Mouse (Mus musculus) forebrain, postnatal 0 days (tissue): ENCODE measurements at regions not wholly inside any gene's neighbourhood (a gene's known extent, or its start where the extent isn't known, plus 50 kb on each side); places are given as distances from the start of the nearest gene placed in this dataset.

Source experiments
- ATAC-seq: fragments of 200-750 bp; cut with Nextera tagmentation; 2 replicates; pipeline ENCODE4 v1.8.0; 2017; ENCODE audit warnings: mild to moderate bottlenecking, moderate library complexity
- DNase-seq: peaks from one replicate; pipeline ENCODE4 v3.0.0-alpha.2; 2015
- H3K27ac ChIP-seq: fragments of 300-500 bp; sonication (generic); 2 replicates; pipeline ENCODE4 v1.5.1; 2014; ENCODE audit warnings: low read depth, mild to moderate bottlenecking, antibody characterized with exemption, low read length, moderate library complexity, mixed read lengths
- H3K27me3 ChIP-seq: fragments of 300-500 bp; sonication (generic); 2 replicates; pipeline ENCODE4 v1.6.1; 2014; ENCODE audit warnings: mild to moderate bottlenecking, low read length, mixed read lengths; ENCODE audit not compliant: insufficient read depth
- H3K36me3 ChIP-seq: fragments of 300-500 bp; sonication (generic); 2 replicates; pipeline ENCODE4 v1.6.1; 2014; ENCODE audit warnings: mild to moderate bottlenecking, moderate library complexity; ENCODE audit not compliant: insufficient read depth
- H3K4me1 ChIP-seq: fragments of 300-500 bp; sonication (generic); 2 replicates; pipeline ENCODE4 v1.6.1; 2014; ENCODE audit warnings: antibody characterized with exemption; ENCODE audit not compliant: insufficient read depth
- H3K4me2 ChIP-seq: fragments of 300-500 bp; sonication (generic); 2 replicates; pipeline ENCODE4 v1.6.1; 2014; ENCODE audit warnings: low read depth, mild to moderate bottlenecking, moderate library complexity
- H3K4me3 ChIP-seq: fragments of 300-500 bp; sonication (generic); 2 replicates; pipeline ENCODE4 v1.5.1; 2014; ENCODE audit warnings: low read depth, low read length, mixed read lengths
- H3K9ac ChIP-seq: fragments of 300-500 bp; sonication (generic); 2 replicates; pipeline ENCODE4 v1.6.1; 2014; ENCODE audit warnings: mild to moderate bottlenecking
- H3K9me3 ChIP-seq: fragments of 300-500 bp; sonication (generic); 2 replicates; pipeline ENCODE4 v1.6.1; 2016; ENCODE audit warnings: low read length
- CTCF ChIP-seq: sonication (generic); IDR thresholded peaks from 2 replicates; pipeline ENCODE4 v1.5.1; 2016; ENCODE audit warnings: antibody characterized with exemption, control low read depth, low read depth
- WGBS: fragments of 180-500 bp; shearing (Covaris S2); extraction: QIAGEN DNeasy Blood & Tissue Kit; methylation state at CpG from one replicate; pipeline ENCODE4 v1.1.7; 2014; 5-methylcytosine and 5-hydroxymethylcytosine counted together

DNA sequence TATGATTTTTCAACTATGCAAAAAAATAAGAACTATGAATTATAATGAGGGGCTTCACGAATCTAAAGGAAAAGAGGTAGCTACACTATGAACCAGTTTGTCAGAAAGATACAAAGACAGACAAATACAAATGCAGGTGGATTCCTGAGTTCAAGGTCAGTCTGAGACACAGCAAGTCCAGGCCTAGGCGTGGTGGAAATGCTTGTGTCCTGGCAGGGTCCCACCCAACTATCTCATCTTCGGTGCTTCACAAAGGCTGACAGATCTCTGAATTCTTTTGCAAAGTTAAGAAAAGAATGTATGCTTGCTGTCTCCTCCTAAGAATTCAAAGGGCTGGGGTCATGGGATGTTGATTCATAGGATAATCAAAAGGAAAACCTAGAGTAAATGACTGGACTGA is 132.9 kb upstream of the Abca1 start:
- Histone ChIP-seq H3K9ac (no peak overlapping the region), H3K9me3 (0 out of 2 replicates have a peak, but pooled peaks cover 4% of the 10 kb centered on the region), H3K27me3 (no peaks in the 10 kb centered on the region), H3K27ac (no peak overlapping the region), H3K4me2 (no peak overlapping the region), H3K4me1 (no peaks in the 10 kb centered on the region), H3K36me3 (no peaks in the 10 kb centered on the region), H3K4me3 (no peak overlapping the region)
- TF ChIP-seq CTCF, result no peak
- DNase-seq (no peak), ATAC-seq (no peak)
- WGBS, result 93% methylated on average over 3 of the region's 3 CpGs

DNA sequence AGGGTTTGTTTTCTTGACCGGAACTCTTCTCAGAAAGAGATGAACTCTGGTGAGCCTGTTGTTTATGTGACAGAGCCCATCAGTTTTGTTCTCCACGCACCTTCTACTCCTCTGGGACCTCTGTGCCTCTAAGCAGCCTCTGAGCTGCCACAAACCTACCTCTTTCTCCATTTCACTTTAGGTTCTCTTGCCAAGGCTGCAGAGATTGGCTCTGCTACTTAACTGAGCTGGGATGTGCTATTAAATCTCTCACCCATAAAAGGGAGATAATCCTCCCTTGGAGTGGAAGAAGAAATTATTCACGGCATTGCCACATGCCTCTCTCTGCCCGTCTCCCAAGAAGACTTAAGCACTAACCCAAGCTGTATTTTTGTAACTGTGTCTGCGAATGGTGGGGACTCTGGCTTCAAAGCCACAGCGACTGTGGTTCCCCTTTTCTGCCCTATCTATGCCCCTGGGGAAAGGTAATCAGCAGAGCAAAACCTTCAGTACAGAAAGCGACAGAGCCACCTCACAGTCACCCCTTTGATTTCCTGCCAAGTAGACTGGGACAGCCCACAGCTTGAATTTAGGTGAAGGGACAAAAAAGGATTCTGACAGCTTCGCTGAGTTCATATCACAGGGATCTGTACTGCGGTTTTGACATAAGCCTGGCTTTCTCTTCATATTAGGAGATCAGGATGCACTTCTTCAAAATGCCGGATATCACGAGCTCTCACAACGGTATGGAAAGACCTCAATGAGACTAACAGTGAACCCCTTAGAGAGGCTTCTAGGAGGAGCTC is 118.2 kb upstream of the Abca1 start:
- H3K9me3 ChIP-seq, result no peaks in the 10 kb centered on the region
- no peak overlapping the region for H3K4me2 ChIP-seq
- H3K36me3 ChIP-seq, result no peaks in the 10 kb centered on the region
- TF ChIP-seq CTCF, result no peak
- H3K27ac ChIP-seq, result no peak overlapping the region
- DNase-seq (peak; percentile 30), ATAC-seq (peak; percentile 54; the same call in 1 of the 2 replicates)
- H3K4me1 ChIP-seq, result no peaks in the 10 kb centered on the region
- no peak overlapping the region for H3K9ac ChIP-seq
- no peaks in the 10 kb centered on the region for H3K27me3 ChIP-seq
- WGBS, result 38% methylated on average over 12 of the region's 12 CpGs
- H3K4me3 ChIP-seq, result no peak overlapping the region

DNA sequence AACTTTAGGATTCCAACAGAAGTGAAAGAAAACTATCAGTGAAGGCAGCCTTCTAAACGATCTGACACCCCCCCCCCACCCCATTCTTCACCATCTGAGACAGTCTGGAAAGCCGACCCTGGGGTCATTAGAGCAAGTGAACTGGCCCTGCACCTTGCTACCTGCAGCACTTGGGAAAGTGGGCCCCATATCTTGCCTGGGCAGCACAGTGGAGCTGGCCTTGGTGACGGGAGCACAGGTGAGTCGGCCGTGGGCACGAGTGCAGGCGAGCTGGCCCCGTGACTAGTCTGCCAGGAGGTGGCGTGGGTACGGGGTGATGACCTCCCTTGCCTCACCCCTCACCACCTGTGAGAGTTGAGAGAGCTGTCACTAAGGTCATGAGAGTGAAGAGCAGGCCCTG is 110.7 kb upstream of the Abca1 start:
- Histone ChIP-seq H3K36me3 (no peaks in the 10 kb centered on the region), H3K9ac (no peak overlapping the region), H3K9me3 (no peaks in the 10 kb centered on the region), H3K27ac (no peak overlapping the region), H3K4me1 (no peaks in the 10 kb centered on the region), H3K4me2 (no peak overlapping the region), H3K4me3 (no peak overlapping the region), H3K27me3 (no peaks in the 10 kb centered on the region)
- 94% methylated on average over 10 of the region's 10 CpGs for WGBS
- DNase-seq, result no peak
- TF ChIP-seq CTCF, result no peak
- no peak for ATAC-seq

DNA sequence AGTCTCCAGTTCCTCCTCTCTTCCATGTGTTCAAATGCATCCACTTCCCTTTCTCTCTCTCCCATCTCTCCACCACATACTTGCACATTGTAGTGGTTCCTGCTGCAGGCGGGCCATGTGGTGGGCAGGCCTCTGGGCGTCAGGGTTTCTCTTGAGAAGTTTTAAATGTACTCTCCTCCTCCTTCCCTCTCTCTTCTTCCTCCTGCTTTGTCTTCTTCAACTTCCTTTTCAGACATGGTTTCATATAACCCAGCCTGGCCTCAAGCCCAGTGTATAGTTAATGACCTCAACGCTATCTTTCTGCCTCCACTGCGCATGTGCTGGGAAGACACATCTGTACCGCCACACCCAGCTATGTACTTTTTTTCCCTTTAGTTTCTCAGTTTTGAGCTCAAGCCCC is 110.3 kb upstream of the Abca1 start:
- WGBS, result 87% methylated on average over 5 of the region's 5 CpGs
- no peak for ATAC-seq
- H3K9ac ChIP-seq, result no peak overlapping the region

DNA sequence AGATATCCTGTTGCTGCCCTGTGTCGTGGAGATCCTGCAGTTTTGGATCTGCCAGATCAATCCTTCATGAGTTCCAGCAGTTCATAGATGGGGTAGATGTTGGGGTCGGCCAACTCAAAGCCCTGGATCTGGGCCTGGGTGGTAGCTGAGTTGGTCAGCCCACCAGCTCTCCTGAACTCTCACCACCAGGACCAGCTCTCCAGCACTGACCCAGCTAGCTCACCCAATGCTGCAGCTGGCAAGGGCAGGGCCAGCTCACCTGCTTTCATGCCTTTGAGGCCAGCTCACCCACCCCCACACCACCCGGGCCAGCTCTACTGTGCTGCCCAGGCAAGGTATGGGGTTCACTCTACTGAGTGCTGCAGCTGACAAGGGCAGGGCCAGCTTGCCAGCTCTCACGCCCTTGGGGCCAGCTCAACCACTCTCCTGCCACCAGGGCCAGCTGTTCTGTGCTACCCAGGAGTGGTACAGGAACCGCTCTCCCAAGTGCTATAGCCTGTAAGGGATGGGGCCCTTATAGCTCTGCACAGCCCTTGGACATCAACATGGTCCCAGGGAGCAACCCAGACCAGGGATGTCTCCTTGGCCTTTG is 109.7 kb upstream of the Abca1 start:
- TF ChIP-seq CTCF, result no peak
- H3K27me3 ChIP-seq, result no peaks in the 10 kb centered on the region
- no peak overlapping the region for H3K9ac ChIP-seq
- H3K4me2 ChIP-seq, result no peak overlapping the region
- no peak for DNase-seq
- no peaks in the 10 kb centered on the region for H3K9me3 ChIP-seq
- no peaks in the 10 kb centered on the region for H3K4me1 ChIP-seq
- no peak overlapping the region for H3K27ac ChIP-seq
- H3K36me3 ChIP-seq, result no peaks in the 10 kb centered on the region
- ATAC-seq, result no peak
- H3K4me3 ChIP-seq, result no peak overlapping the region
- 97% methylated on average over 5 of the region's 5 CpGs for WGBS

More for the DNA sequence above, 110.3 kb upstream of the Abca1 start:
- Histone ChIP-seq H3K27ac (no peak overlapping the region), H3K4me3 (no peak overlapping the region), H3K4me2 (no peak overlapping the region), H3K4me1 (no peaks in the 10 kb centered on the region), H3K36me3 (no peaks in the 10 kb centered on the region), H3K27me3 (no peaks in the 10 kb centered on the region), H3K9me3 (no peaks in the 10 kb centered on the region)
- DNase-seq, result no peak
- no peak for TF ChIP-seq CTCF

DNA sequence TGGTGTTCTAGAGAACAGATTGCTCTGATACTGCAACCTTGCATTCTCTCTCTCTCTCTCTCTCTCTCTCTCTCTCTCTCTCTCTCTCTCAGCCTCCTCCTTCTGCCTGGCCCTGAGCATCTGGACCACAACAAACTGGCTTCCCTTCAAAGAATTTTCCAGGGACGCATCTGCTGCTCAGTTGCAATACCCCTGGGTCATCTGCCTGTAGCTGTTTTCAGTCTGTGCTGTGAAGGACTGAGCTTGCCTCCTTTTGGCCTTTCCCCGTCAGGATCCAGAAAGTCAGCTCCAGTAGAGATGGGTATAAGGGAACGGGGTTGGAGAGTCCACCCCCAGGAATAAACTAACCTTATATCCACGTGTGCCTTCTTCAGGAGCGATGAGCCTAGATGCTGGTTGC is 105.2 kb upstream of the Abca1 start:
- Histone ChIP-seq H3K27ac (no peak overlapping the region), H3K9me3 (no peaks in the 10 kb centered on the region), H3K4me2 (no peak overlapping the region), H3K4me3 (no peak overlapping the region), H3K36me3 (no peaks in the 10 kb centered on the region), H3K27me3 (no peaks in the 10 kb centered on the region), H3K9ac (no peak overlapping the region), H3K4me1 (no peaks in the 10 kb centered on the region)
- ATAC-seq, result no peak
- DNase-seq, result no peak
- TF ChIP-seq CTCF, result no peak
- 85% methylated on average over 5 of the region's 5 CpGs for WGBS

DNA sequence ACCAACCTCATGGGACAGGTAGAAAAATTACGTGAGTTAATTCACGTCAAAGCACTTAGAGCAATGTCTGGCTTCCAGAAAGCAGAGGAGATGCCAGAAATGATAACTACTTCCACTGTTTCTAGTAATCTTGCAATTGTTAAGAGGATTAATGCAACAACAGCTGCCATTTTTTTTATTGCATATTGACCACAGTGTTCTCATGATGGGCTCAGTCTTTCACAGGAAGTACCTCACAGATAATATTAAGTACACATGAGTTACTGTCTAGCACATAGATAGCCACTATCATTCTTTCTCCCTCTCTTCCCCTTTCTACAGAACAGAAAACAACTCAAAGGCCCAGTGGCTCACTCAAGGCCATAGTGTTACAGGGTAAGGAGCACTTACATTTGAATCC is 104.8 kb upstream of the Abca1 start:
- H3K27ac ChIP-seq, result no peak overlapping the region
- no peak overlapping the region for H3K9ac ChIP-seq
- H3K9me3 ChIP-seq, result no peaks in the 10 kb centered on the region
- no peak overlapping the region for H3K4me2 ChIP-seq
- no peaks in the 10 kb centered on the region for H3K27me3 ChIP-seq
- WGBS, result 55% methylated on average over 2 of the region's 2 CpGs
- H3K36me3 ChIP-seq, result no peaks in the 10 kb centered on the region
- H3K4me3 ChIP-seq, result no peak overlapping the region
- no peaks in the 10 kb centered on the region for H3K4me1 ChIP-seq
- no peak for TF ChIP-seq CTCF
- ATAC-seq (no peak), DNase-seq (no peak)
